In genomic region chr17:71004186-71004960, GRCm38 (mm10) we compare ENCODE assay signal across 9 mouse cellular contexts. TPM values are rescaled to one million over a fixed set of nuclear protein-coding genes. Genes with fewer than 3 reads are reported as not detected.
DNase-seq lines count a peak whose midpoint lies in the region; ATAC-seq and TF ChIP-seq lines count a peak whose summit lies in the region.
"Had no signal": no experiment of that assay in that cellular context is flagged by ENCODE, and none has a peak within 500 bp of the region (broad histone marks: within the 10 kb centered on the region; RNA-seq: fewer than 3 reads in every experiment).

No protein-coding gene starts in this region.

- no peaks in the 10 kb centered on the region for H3K27me3 ChIP-seq in midbrain, embryonic 11.5 days (ENCODE audit: control insufficient read depth, insufficient read depth, low read length)
- H3K27me3 ChIP-seq in midbrain, embryonic 13.5 days: no peaks in the 10 kb centered on the region
- H3K27me3 ChIP-seq in liver, postnatal 0 days (ENCODE audit: insufficient read depth, low read length): no peaks in the 10 kb centered on the region
- H3K27me3 ChIP-seq in stomach, postnatal 0 days (ENCODE audit: control insufficient read depth, insufficient read depth, low read length): no peaks in the 10 kb centered on the region
- H3K27me3 ChIP-seq in midbrain, embryonic 14.5 days (ENCODE audit: control insufficient read depth, insufficient read depth, low read length): no peaks in the 10 kb centered on the region

- DNase-seq in gastrocnemius, adult 18-20 months (ENCODE audit: low spot score): peak; percentile 70
- no peak for DNase-seq in gastrocnemius, postnatal 4 days (ENCODE audit: low spot score in 2 of 2)
- peak; percentile 77 for DNase-seq in midbrain, embryonic 11.5 days (ENCODE audit: low spot score, missing footprints)
- DNase-seq in liver, postnatal 0 days: peak; percentile 45
- DNase-seq in stomach, postnatal 0 days (ENCODE audit: low spot score): peak; percentile 51
- no peak for DNase-seq in midbrain, embryonic 14.5 days
- DNase-seq in cerebellum, postnatal 4 days (ENCODE audit: low spot score in 2 of 2): no peak
- DNase-seq: embryo, embryonic 11 days had no signal

- 89% methylated on average over 10 of the region's 10 CpGs for WGBS in midbrain, embryonic 11.5 days
- WGBS in midbrain, embryonic 13.5 days: 93% methylated on average over 10 of the region's 10 CpGs
- WGBS in liver, postnatal 0 days (ENCODE audit: insufficient replicate concordance): 81% methylated on average over 10 of the region's 10 CpGs
- 84% methylated on average over 10 of the region's 10 CpGs for WGBS in stomach, postnatal 0 days
- 90% methylated on average over 10 of the region's 10 CpGs for WGBS in midbrain, embryonic 14.5 days

- H3K9me3 ChIP-seq in midbrain, embryonic 11.5 days (ENCODE audit: control insufficient read depth, low read length): no peaks in the 10 kb centered on the region
- no peaks in the 10 kb centered on the region for H3K9me3 ChIP-seq in midbrain, embryonic 13.5 days
- no peaks in the 10 kb centered on the region for H3K9me3 ChIP-seq in liver, postnatal 0 days (ENCODE audit: low read length)
- no peaks in the 10 kb centered on the region for H3K9me3 ChIP-seq in stomach, postnatal 0 days (ENCODE audit: control insufficient read depth, low read length)
- H3K9me3 ChIP-seq in midbrain, embryonic 14.5 days (ENCODE audit: control insufficient read depth, low read length): no peaks in the 10 kb centered on the region

- TF ChIP-seq EP300 in liver, postnatal 0 days (IDR thresholded peaks at IDR 0.05; ENCODE audit: low read depth): no peak
- TF ChIP-seq EP300 in stomach, postnatal 0 days (optimal IDR thresholded peaks at IDR 0.05): no peak

- ATAC-seq in midbrain, embryonic 11.5 days (ENCODE audit: low FRiP score): no peak
- no peak for ATAC-seq in midbrain, embryonic 13.5 days
- no peak for ATAC-seq in liver, postnatal 0 days
- peak; percentile 69 for ATAC-seq in stomach, postnatal 0 days (ENCODE audit: low FRiP score, low TSS enrichment)
- ATAC-seq in midbrain, embryonic 14.5 days (ENCODE audit: low FRiP score, low TSS enrichment): no peak

- no peak overlapping the region for H3K9ac ChIP-seq in midbrain, embryonic 11.5 days (ENCODE audit: low read length)
- H3K9ac ChIP-seq in midbrain, embryonic 13.5 days (replicated peaks): no peak overlapping the region
- H3K9ac ChIP-seq in liver, postnatal 0 days (replicated peaks): no peak overlapping the region
- H3K9ac ChIP-seq in stomach, postnatal 0 days (ENCODE audit: low read length): no peak overlapping the region
- H3K9ac ChIP-seq in midbrain, embryonic 14.5 days (replicated peaks; ENCODE audit: low read length): no peak overlapping the region

- no peak for TF ChIP-seq CTCF in liver, postnatal 0 days (IDR thresholded peaks at IDR 0.05; ENCODE audit: low read depth)
- peak; percentile 48 for TF ChIP-seq CTCF in stomach, postnatal 0 days (IDR thresholded peaks at IDR 0.05; ENCODE audit: low read depth)

- H3K4me2 ChIP-seq in midbrain, embryonic 11.5 days: no peak overlapping the region
- no peak overlapping the region for H3K4me2 ChIP-seq in midbrain, embryonic 13.5 days (replicated peaks)
- H3K4me2 ChIP-seq in liver, postnatal 0 days (ENCODE audit: low read depth, low read length): no peak overlapping the region
- H3K4me2 ChIP-seq in stomach, postnatal 0 days (replicated peaks; ENCODE audit: low read depth): no peak overlapping the region
- no peak overlapping the region for H3K4me2 ChIP-seq in midbrain, embryonic 14.5 days (ENCODE audit: low read length)

- peaks cover 8% of the 10 kb centered on the region for H3K4me1 ChIP-seq in midbrain, embryonic 11.5 days (ENCODE audit: control insufficient read depth, insufficient read depth, low read length)
- H3K4me1 ChIP-seq in midbrain, embryonic 13.5 days (replicated peaks): peaks cover 19% of the 10 kb centered on the region
- H3K4me1 ChIP-seq in liver, postnatal 0 days (ENCODE audit: insufficient read depth): peaks cover 28% of the 10 kb centered on the region
- peaks cover 2% of the 10 kb centered on the region; the same call in 1 of the 2 replicates for H3K4me1 ChIP-seq in stomach, postnatal 0 days (replicated peaks; ENCODE audit: control insufficient read depth, insufficient read depth)
- H3K4me1 ChIP-seq in midbrain, embryonic 14.5 days (ENCODE audit: control insufficient read depth, insufficient read depth, low read length): peaks cover 6% of the 10 kb centered on the region; the same call in 1 of the 2 replicates

- H3K36me3 ChIP-seq in midbrain, embryonic 11.5 days (ENCODE audit: control insufficient read depth, insufficient read depth, low read length): no peaks in the 10 kb centered on the region
- no peaks in the 10 kb centered on the region for H3K36me3 ChIP-seq in midbrain, embryonic 13.5 days
- no peaks in the 10 kb centered on the region for H3K36me3 ChIP-seq in liver, postnatal 0 days (replicated peaks; ENCODE audit: insufficient read depth, low read length)
- no peaks in the 10 kb centered on the region for H3K36me3 ChIP-seq in stomach, postnatal 0 days (ENCODE audit: control insufficient read depth, insufficient read depth, low read length)
- H3K36me3 ChIP-seq in midbrain, embryonic 14.5 days (ENCODE audit: control insufficient read depth, insufficient read depth, low read length): no peaks in the 10 kb centered on the region

- H3K27ac ChIP-seq in midbrain, embryonic 11.5 days (ENCODE audit: low read depth, low read length): no peak overlapping the region
- no peak overlapping the region for H3K27ac ChIP-seq in midbrain, embryonic 13.5 days
- H3K27ac ChIP-seq in liver, postnatal 0 days (ENCODE audit: low read depth): peak overlapping the region; percentile 99
- peak overlapping the region; percentile 100; the same call in 1 of the 2 replicates for H3K27ac ChIP-seq in stomach, postnatal 0 days (replicated peaks)
- no peak overlapping the region for H3K27ac ChIP-seq in midbrain, embryonic 14.5 days (replicated peaks; ENCODE audit: low read depth, low read length)

- H3K4me3 ChIP-seq in midbrain, embryonic 11.5 days (ENCODE audit: low read depth, low read length): no peak overlapping the region
- no peak overlapping the region for H3K4me3 ChIP-seq in midbrain, embryonic 13.5 days (replicated peaks)
- no peak overlapping the region for H3K4me3 ChIP-seq in liver, postnatal 0 days (ENCODE audit: low read depth, low read length)
- H3K4me3 ChIP-seq in stomach, postnatal 0 days (ENCODE audit: low read depth, low read length): no peak overlapping the region
- no peak overlapping the region for H3K4me3 ChIP-seq in midbrain, embryonic 14.5 days (replicated peaks; ENCODE audit: low read depth, low read length)

RNA-seq across cellular contexts. Expression of gene Myl12a, which starts 1.7 kb away (rescaled TPM):
- total RNA-seq in gastrocnemius, adult 18-20 months (2021): 100 to 1,000 TPM; 404 to 553 TPM
- 100 to 1,000 TPM; 712 to 757 TPM for total RNA-seq in gastrocnemius, postnatal 4 days (2021)
- 375 and 403 TPM in 2 replicates for polyA plus RNA-seq in midbrain, embryonic 11.5 days (2014; fragmentation: Nextera tagmentation; extraction: Ambion mirVana)
- polyA plus RNA-seq in midbrain, embryonic 13.5 days (2015; fragmentation: Nextera tagmentation; extraction: Ambion mirVana): 141 and 154 TPM in 2 replicates
- polyA plus RNA-seq in liver, postnatal 0 days (2015; fragmentation: Nextera tagmentation; extraction: Ambion mirVana): 195 and 199 TPM in 2 replicates
- 497 and 534 TPM in 2 replicates for polyA plus RNA-seq in stomach, postnatal 0 days (2015; fragmentation: Nextera tagmentation; extraction: Ambion mirVana)
- polyA plus RNA-seq in midbrain, embryonic 14.5 days (2014; fragmentation: Nextera tagmentation; extraction: Ambion mirVana): 72.1 and 109 TPM in 2 replicates

RNA-seq across cellular contexts. Expression of gene Myom1, which starts 1.9 kb away (rescaled TPM):
- total RNA-seq in gastrocnemius, adult 18-20 months (2021): 1,000 to 10,000 TPM; 1,275 to 1,360 TPM
- total RNA-seq in gastrocnemius, postnatal 4 days (2021): 100 to 1,000 TPM; 917 to 927 TPM
- polyA plus RNA-seq in midbrain, embryonic 11.5 days (2014; fragmentation: Nextera tagmentation; extraction: Ambion mirVana): 1.3 and 1.4 TPM in 2 replicates
- 1.2 and 1.3 TPM in 2 replicates for polyA plus RNA-seq in midbrain, embryonic 13.5 days (2015; fragmentation: Nextera tagmentation; extraction: Ambion mirVana)
- polyA plus RNA-seq in liver, postnatal 0 days (2015; fragmentation: Nextera tagmentation; extraction: Ambion mirVana): 2.1 and 4.4 TPM in 2 replicates
- 9.6 and 9.8 TPM in 2 replicates for polyA plus RNA-seq in stomach, postnatal 0 days (2015; fragmentation: Nextera tagmentation; extraction: Ambion mirVana)
- polyA plus RNA-seq in midbrain, embryonic 14.5 days (2014; fragmentation: Nextera tagmentation; extraction: Ambion mirVana): 0.85 and 1.3 TPM in 2 replicates

Comparison
In these comparisons a context has a peak if more than half of its experiments do, and no peak if none do; other contexts are left out.
1. DNase-seq: peak in gastrocnemius, adult 18-20 months (single experiment), midbrain, embryonic 11.5 days (single experiment), liver, postnatal 0 days (single experiment) and stomach, postnatal 0 days (single experiment); none in gastrocnemius, postnatal 4 days (0 of 2), midbrain, embryonic 14.5 days (single experiment) and cerebellum, postnatal 4 days (0 of 2).
2. H3K27ac ChIP-seq: peak in liver, postnatal 0 days (single experiment) and stomach, postnatal 0 days (single experiment); none in midbrain, embryonic 11.5 days (single experiment), midbrain, embryonic 13.5 days (single experiment) and midbrain, embryonic 14.5 days (single experiment).